Mouse (Mus musculus) hindbrain, postnatal 0 days (tissue): Measurements from ENCODE around the gene Krt5. TPM values are rescaled to one million over a fixed set of nuclear protein-coding genes. Genes with fewer than 3 reads are reported as not detected.

ENCODE experiments used
- ATAC-seq: fragments of 200-750 bp; cut with Nextera tagmentation; 2 replicates; pipeline ENCODE4 v1.8.0; 2017; ENCODE audit warnings: mild to moderate bottlenecking, moderate TSS enrichment, moderate library complexity
- DNase-seq: peaks from one replicate; pipeline ENCODE4 v3.0.0-alpha.2; 2015; ENCODE audit warnings: low spot score
- H3K27ac ChIP-seq: fragments of 300-500 bp; sonication (generic); 2 replicates; pipeline ENCODE4 v1.5.1; 2014; ENCODE audit warnings: mild to moderate bottlenecking
- H3K27me3 ChIP-seq: fragments of 300-500 bp; sonication (generic); 2 replicates; pipeline ENCODE4 v1.6.1; 2014; ENCODE audit warnings: low read length, mixed read lengths; ENCODE audit not compliant: insufficient read depth
- H3K36me3 ChIP-seq: fragments of 300-500 bp; sonication (generic); 2 replicates; pipeline ENCODE4 v1.6.1; 2014; ENCODE audit warnings: low read length, mixed read lengths; ENCODE audit not compliant: insufficient read depth
- H3K4me1 ChIP-seq: fragments of 300-500 bp; sonication (generic); 2 replicates; pipeline ENCODE4 v1.6.1; 2014; ENCODE audit warnings: antibody characterized with exemption, low read length, mixed read lengths; ENCODE audit not compliant: insufficient read depth
- H3K4me2 ChIP-seq: fragments of 300-500 bp; sonication (generic); 2 replicates; pipeline ENCODE4 v1.6.1; 2014; ENCODE audit warnings: low read depth, mild to moderate bottlenecking, low read length, moderate library complexity, mixed read lengths
- H3K4me3 ChIP-seq: fragments of 300-500 bp; sonication (generic); 2 replicates; pipeline ENCODE4 v1.5.1; 2014; ENCODE audit warnings: low read length
- H3K9ac ChIP-seq: fragments of 300-500 bp; sonication (generic); replicated peaks from 2 replicates; pipeline ENCODE4 v1.6.1; 2014; ENCODE audit warnings: mild to moderate bottlenecking, low read length, moderate library complexity, mixed read lengths
- H3K9me3 ChIP-seq: fragments of 300-500 bp; sonication (generic); 2 replicates; pipeline ENCODE4 v1.6.1; 2016; ENCODE audit warnings: low read length, mixed read lengths
- CTCF ChIP-seq: IDR thresholded peaks from 2 replicates; pipeline ENCODE4 v1.5.1; 2016; ENCODE audit warnings: antibody characterized with exemption, control low read depth, low read depth
- WGBS: fragments of 180-500 bp; shearing (Covaris S2); extraction: QIAGEN DNeasy Blood & Tissue Kit; methylation state at CpG from one replicate; pipeline ENCODE4 v1.1.7; 2014; 5-methylcytosine and 5-hydroxymethylcytosine counted together
- polyA plus RNA-seq: library from polyadenylated mRNA; unstranded; fragments of >200 nt; fragmentation: Nextera tagmentation; extraction: Ambion mirVana; gene quantifications from 2 replicates; pipeline ENCODE4 v1.2.1, GENCODE M21; 2015
- total RNA-seq: library from RNA; depleted of rRNA; stranded (reverse); fragments of >200 nt; gene quantifications from 2 replicates; pipeline ENCODE4 v1.2.3, GENCODE M21; 2014

Gene Krt5
- total and polyA plus RNA-seq, 2 experiments from 2014 or later = 0.15 TPM; not detected in 1

DNA sequence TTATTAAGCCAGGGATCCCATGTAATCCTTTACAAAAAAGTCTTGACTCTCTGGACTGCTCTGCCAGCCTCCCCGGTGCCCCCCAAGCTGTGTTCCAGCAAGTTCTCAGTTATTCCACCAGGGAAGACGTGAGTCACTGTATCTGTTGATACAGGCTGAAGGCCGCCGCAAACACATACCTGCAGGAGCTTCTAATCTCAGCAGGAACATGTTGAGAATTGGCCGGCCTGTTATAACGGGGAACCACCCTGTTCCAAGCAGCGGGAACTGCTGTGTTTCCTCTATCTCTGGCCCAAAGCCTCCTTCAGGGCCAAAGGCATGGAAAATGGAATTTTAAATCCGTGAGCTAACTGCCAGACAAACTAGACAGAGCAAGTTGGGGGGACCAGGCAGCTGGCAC, 1.0 kb upstream of the Krt5 start:
- TF ChIP-seq CTCF = no peak
- H3K9ac ChIP-seq = no peak overlapping the region
- no peaks in the 10 kb centered on the region for H3K9me3 ChIP-seq
- 72% methylated on average over 8 of the region's 8 CpGs for WGBS
- no peak overlapping the region for H3K27ac ChIP-seq
- no peak overlapping the region for H3K4me2 ChIP-seq
- DNase-seq (no peak), ATAC-seq (no peak)
- H3K27me3 ChIP-seq = no peaks in the 10 kb centered on the region
- H3K36me3 ChIP-seq = no peaks in the 10 kb centered on the region
- H3K4me3 ChIP-seq = no peak overlapping the region
- no peaks in the 10 kb centered on the region for H3K4me1 ChIP-seq

DNA sequence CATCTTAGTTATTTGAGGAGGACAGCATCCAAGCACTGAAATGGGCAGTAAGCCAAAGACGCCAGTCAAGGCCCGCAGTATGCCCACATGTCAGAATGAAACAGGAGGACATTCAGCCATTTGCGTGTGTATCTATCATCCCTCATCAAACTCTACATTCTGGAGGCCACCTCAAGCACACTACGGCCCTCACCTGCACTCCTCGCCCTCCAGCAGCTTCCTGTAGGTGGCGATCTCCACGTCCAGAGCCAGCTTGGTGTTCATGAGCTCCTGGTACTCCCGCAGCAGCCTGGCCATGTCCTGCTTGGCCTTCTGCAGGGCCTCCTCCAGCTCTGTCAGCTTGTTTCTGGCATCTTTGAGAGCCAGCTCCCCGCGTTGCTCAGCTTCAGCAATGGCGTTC, 4.0 kb downstream of the Krt5 start:
- Histone ChIP-seq H3K4me3 (no peak overlapping the region), H3K4me2 (no peak overlapping the region), H3K27ac (no peak overlapping the region), H3K9ac (no peak overlapping the region), H3K9me3 (no peaks in the 10 kb centered on the region), H3K27me3 (no peaks in the 10 kb centered on the region), H3K4me1 (no peaks in the 10 kb centered on the region), H3K36me3 (no peaks in the 10 kb centered on the region)
- DNase-seq (no peak), ATAC-seq (no peak)
- 68% methylated on average over 11 of the region's 11 CpGs for whole genome bisulfite sequencing
- TF ChIP-seq CTCF = peak; percentile 31

DNA sequence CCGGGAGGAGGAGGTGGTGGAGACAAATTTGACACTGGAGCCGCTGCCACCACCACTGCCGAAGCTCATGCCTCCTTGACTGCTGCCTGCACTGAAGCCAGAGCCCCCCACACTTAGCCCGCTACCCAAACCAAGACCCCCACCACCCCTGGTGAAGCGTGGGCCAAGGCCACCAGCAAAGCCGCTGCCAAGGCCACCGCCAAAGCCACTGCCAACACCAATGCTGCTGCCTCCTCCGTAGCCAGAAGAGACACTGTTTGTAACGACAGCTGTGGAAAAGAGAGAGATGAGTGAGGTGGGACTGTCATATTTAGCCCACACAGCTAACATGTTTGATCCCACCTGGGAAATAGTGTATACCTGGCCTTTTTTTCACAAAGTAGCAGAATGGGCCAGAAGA, 5.2 kb downstream of the Krt5 start:
- ATAC-seq (no peak), DNase-seq (no peak)
- H3K4me2 ChIP-seq = no peak overlapping the region
- 86% methylated on average over 9 of the region's 9 CpGs for WGBS
- no peaks in the 10 kb centered on the region for H3K27me3 ChIP-seq
- H3K4me3 ChIP-seq = no peak overlapping the region
- no peak for TF ChIP-seq CTCF
- H3K9ac ChIP-seq = no peak overlapping the region
- no peaks in the 10 kb centered on the region for H3K36me3 ChIP-seq
- no peaks in the 10 kb centered on the region for H3K4me1 ChIP-seq
- no peaks in the 10 kb centered on the region for H3K9me3 ChIP-seq
- no peak overlapping the region for H3K27ac ChIP-seq

DNA sequence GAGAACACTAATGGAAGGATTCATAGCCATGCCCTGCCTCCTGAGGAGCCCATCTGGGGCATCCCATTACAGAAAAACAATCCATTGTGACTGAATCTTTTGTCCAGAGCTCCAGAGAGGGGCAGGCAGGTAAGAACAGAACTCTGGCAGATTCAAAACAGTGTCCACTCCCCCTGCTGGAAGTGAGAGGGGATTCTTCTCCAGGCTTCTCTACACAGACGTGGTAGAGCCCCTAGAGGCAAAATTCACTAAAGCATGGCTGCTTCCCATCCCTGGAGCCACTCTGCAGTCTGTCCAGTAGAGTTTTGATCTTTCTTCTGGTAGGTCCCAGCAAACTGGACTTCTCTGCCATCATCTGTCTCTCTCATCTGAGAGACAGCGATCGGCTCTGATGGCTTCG, 8.6 kb downstream of the Krt5 start:
- no peak overlapping the region for H3K4me3 ChIP-seq
- no peak overlapping the region for H3K27ac ChIP-seq
- no peaks in the 10 kb centered on the region for H3K36me3 ChIP-seq
- no peaks in the 10 kb centered on the region for H3K27me3 ChIP-seq
- 74% methylated on average over 4 of the region's 4 CpGs for WGBS
- DNase-seq = peak; percentile 51
- no peak for ATAC-seq
- H3K4me2 ChIP-seq = no peak overlapping the region
- no peaks in the 10 kb centered on the region for H3K4me1 ChIP-seq
- TF ChIP-seq CTCF = peak; percentile 57
- H3K9me3 ChIP-seq = no peaks in the 10 kb centered on the region
- H3K9ac ChIP-seq = no peak overlapping the region

DNA sequence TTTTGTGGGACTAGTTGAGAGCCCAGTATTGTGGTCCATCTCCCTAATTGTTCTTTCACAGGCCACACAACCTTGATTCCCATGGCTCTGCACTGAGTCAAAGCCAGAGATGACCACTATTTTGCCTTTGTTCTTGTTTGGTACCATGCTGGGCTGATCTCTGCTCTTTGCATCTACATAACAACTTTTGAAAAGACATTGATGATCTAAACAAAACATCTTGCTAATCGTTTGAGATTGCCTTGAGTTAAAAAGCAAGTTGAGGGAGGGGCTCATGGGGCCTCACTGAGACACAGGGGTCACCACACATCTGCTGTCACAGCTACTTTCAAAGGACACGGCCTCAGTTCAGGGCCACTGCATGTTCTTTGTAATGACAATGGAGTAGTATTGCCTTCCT, 10.3 kb downstream of the Krt5 start:
- no peak for TF ChIP-seq CTCF
- no peak overlapping the region for H3K27ac ChIP-seq
- no peak overlapping the region for H3K4me2 ChIP-seq
- H3K9me3 ChIP-seq = no peaks in the 10 kb centered on the region
- no peak overlapping the region for H3K4me3 ChIP-seq
- no peak overlapping the region for H3K9ac ChIP-seq
- no peaks in the 10 kb centered on the region for H3K36me3 ChIP-seq
- H3K27me3 ChIP-seq = no peaks in the 10 kb centered on the region
- no peak for DNase-seq
- H3K4me1 ChIP-seq = no peaks in the 10 kb centered on the region
- WGBS = 15% methylated on average over 2 of the region's 2 CpGs
- ATAC-seq = no peak

DNA sequence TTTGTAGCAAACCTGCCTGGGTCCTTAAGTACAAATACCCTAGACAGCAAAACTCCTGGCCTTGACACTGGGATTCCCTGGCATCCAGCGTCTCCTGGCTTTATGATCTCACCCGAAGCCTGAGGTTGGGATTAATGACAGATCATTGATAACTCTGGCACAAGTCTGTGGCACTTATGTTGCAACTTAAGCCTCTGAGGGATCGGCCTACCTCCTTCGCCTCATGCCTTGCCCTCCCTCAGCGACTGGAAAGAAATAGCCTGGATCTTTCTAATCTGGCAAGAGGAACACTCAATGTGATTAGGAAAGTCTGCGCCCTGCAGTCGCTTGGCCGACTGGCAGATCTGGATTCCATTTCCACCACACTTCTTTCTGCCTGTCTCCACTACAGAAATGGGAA, 12.8 kb downstream of the Krt5 start:
- ATAC-seq (no peak), DNase-seq (no peak)
- Histone ChIP-seq H3K36me3 (no peaks in the 10 kb centered on the region), H3K4me1 (no peaks in the 10 kb centered on the region), H3K4me3 (no peak overlapping the region), H3K9ac (no peak overlapping the region), H3K9me3 (no peaks in the 10 kb centered on the region), H3K4me2 (no peak overlapping the region), H3K27ac (no peak overlapping the region), H3K27me3 (no peaks in the 10 kb centered on the region)
- WGBS = 83% methylated on average over 8 of the region's 8 CpGs
- no peak for TF ChIP-seq CTCF

DNA sequence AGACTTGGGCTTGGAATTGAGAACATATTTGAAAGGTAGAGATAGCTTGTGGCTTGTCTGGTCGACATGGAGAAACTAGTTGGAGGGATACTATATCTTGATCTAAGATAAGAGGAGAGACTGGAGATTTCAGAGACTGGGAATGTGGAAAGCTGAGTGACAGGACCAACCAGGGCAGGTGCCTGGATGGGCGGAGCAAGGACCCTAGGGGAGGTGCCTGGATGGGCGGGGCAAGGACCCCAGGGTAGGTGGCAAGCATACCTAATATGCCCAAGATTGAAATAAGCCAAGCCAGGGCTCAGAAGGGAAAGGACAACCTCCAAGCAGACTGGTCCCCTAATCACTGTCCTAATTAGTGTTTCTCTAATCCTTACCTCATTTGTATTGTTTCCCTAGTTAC, 13.5 kb downstream of the Krt5 start:
- no peak for TF ChIP-seq CTCF

More for the DNA sequence above, 13.5 kb downstream of the Krt5 start:
- no peak for DNase-seq
- Histone ChIP-seq H3K36me3 (no peaks in the 10 kb centered on the region), H3K9me3 (no peaks in the 10 kb centered on the region), H3K9ac (no peak overlapping the region), H3K4me1 (no peaks in the 10 kb centered on the region), H3K27ac (no peak overlapping the region), H3K27me3 (no peaks in the 10 kb centered on the region), H3K4me3 (no peak overlapping the region), H3K4me2 (no peak overlapping the region)
- WGBS = 69% methylated on average over 3 of the region's 3 CpGs
- ATAC-seq = no peak
